Mouse (Mus musculus) CH12.LX (cell line): ENCODE results near the gene Nol10. TPM values are rescaled to one million over a fixed set of nuclear protein-coding genes. Genes with fewer than 3 reads are reported as not detected.

Experiments used
- DNase-seq: peaks from one replicate; pipeline ENCODE4 v3.0.0-alpha.2; 2013; ENCODE audit errors: extremely low read depth
- H3K27ac ChIP-seq: 2 replicates; pipeline ENCODE4 v1.5.1; 2012; ENCODE audit warnings: low read depth, mild to moderate bottlenecking, control low read depth, moderate library complexity; ENCODE audit not compliant: insufficient read depth
- H3K27me3 ChIP-seq: replicated peaks from 2 replicates; pipeline ENCODE3; 2012; ENCODE audit warnings: inconsistent platforms
- H3K36me3 ChIP-seq, 2 experiments: replicated peaks in 1 of 2; 2 replicates each; pipeline versions ENCODE3 to v1.6.1; 2012; ENCODE audit warnings: inconsistent platforms in 1 of 2, low read length in 1 of 2, mild to moderate bottlenecking in 1 of 2, mixed read lengths in 1 of 2, moderate library complexity in 1 of 2; ENCODE audit not compliant: control insufficient read depth in 1 of 2, insufficient read depth in 1 of 2
- H3K4me1 ChIP-seq, 2 experiments: 2 replicates each; pipeline ENCODE4 v1.6.1; 2012; ENCODE audit warnings: inconsistent platforms in 1 of 2, moderate library complexity in 1 of 2; ENCODE audit not compliant: insufficient read depth in 2 of 2, control insufficient read depth in 1 of 2
- H3K4me2 ChIP-seq: 2 replicates; pipeline ENCODE4 v1.6.1; 2012; ENCODE audit warnings: low read depth, mild to moderate bottlenecking, control low read depth; ENCODE audit not compliant: poor library complexity, insufficient read depth, severe bottlenecking
- H3K4me3 ChIP-seq, 3 experiments: fragments of 150-350 bp in 1 of 3; sonication (generic) in 1 of 3; replicated peaks in 1 of 3; 2 replicates each; pipeline versions ENCODE3 to v1.5.1; 2011 to 2012; ENCODE audit warnings: low read depth in 2 of 3, low read length in 2 of 3, mild to moderate bottlenecking in 2 of 3, moderate library complexity in 2 of 3, control low read depth in 1 of 3, improper control_type of control experiment in 1 of 3, inconsistent platforms in 1 of 3, mixed read lengths in 1 of 3; ENCODE audit not compliant: poor library complexity in 1 of 3
- H3K79me2 ChIP-seq: replicated peaks from 2 replicates; pipeline ENCODE4 v1.6.1; 2012; ENCODE audit warnings: mild to moderate bottlenecking, moderate library complexity; ENCODE audit not compliant: control insufficient read depth, poor library complexity, insufficient read depth, severe bottlenecking; ENCODE audit errors: extremely low read depth
- H3K9ac ChIP-seq: 2 replicates; pipeline ENCODE4 v1.6.1; 2012; ENCODE audit warnings: low read depth, mild to moderate bottlenecking, control low read depth, moderate library complexity; ENCODE audit not compliant: insufficient read depth
- H3K9me3 ChIP-seq: replicated peaks from 2 replicates; pipeline ENCODE3; 2012; ENCODE audit warnings: low read length, inconsistent platforms, mixed read lengths
- BHLHE40 ChIP-seq: IDR thresholded peaks from 2 replicates; pipeline ENCODE4 v1.6.1; 2011; ENCODE audit warnings: mild to moderate bottlenecking, low read depth, low read length, improper control_type of control experiment
- CTCF ChIP-seq, 2 experiments: IDR thresholded peaks in 1 of 2; conservative IDR thresholded peaks in 1 of 2; 2 replicates each; pipeline ENCODE4 v1.5.1; 2011 to 2012; ENCODE audit warnings: low read depth in 2 of 2, low read length in 2 of 2, improper control_type of control experiment in 1 of 2, inconsistent platforms in 1 of 2, mild to moderate bottlenecking in 1 of 2, moderate library complexity in 1 of 2
- E2F4 ChIP-seq: IDR thresholded peaks from 2 replicates; pipeline ENCODE4 v1.6.1; 2011; ENCODE audit warnings: low read depth, low read length, improper control_type of control experiment; ENCODE audit not compliant: insufficient replicate concordance
- ELF1 ChIP-seq: IDR thresholded peaks from 2 replicates; pipeline ENCODE4 v1.6.1; 2014; ENCODE audit warnings: low read depth, mild to moderate bottlenecking, inconsistent platforms, low read length, improper control_type of control experiment
- EP300 ChIP-seq: IDR thresholded peaks from 2 replicates; pipeline ENCODE4 v1.6.1; 2011; ENCODE audit warnings: low read length, improper control_type of control experiment
- HCFC1 ChIP-seq: IDR thresholded peaks from 2 replicates; pipeline ENCODE4 v1.6.1; 2012; ENCODE audit warnings: low read depth, mild to moderate bottlenecking, inconsistent platforms, low read length, improper control_type of control experiment
- IRF4 ChIP-seq: IDR thresholded peaks from 2 replicates; pipeline ENCODE4 v1.6.1; 2014; ENCODE audit warnings: low read depth, mild to moderate bottlenecking, inconsistent platforms, low read length, improper control_type of control experiment
- JUN ChIP-seq: IDR thresholded peaks from 2 replicates; pipeline ENCODE4 v1.6.1; 2011; ENCODE audit warnings: low read depth, mild to moderate bottlenecking, low read length, improper control_type of control experiment, moderate library complexity; ENCODE audit not compliant: insufficient read depth
- MAFK ChIP-seq: IDR thresholded peaks from 2 replicates; pipeline ENCODE4 v1.6.1; 2011; ENCODE audit warnings: low read length, improper control_type of control experiment; ENCODE audit not compliant: insufficient replicate concordance
- NELFE ChIP-seq: IDR thresholded peaks from 2 replicates; pipeline ENCODE4 v1.6.1; 2011; ENCODE audit warnings: low read depth, low read length, improper control_type of control experiment
- NRF1 ChIP-seq: IDR thresholded peaks from 2 replicates; pipeline ENCODE4 v1.6.1; 2014; ENCODE audit warnings: low read depth, mild to moderate bottlenecking, inconsistent platforms, low read length, improper control_type of control experiment, moderate library complexity
- PAX5 ChIP-seq: IDR thresholded peaks from 2 replicates; pipeline ENCODE4 v1.6.1; 2012; ENCODE audit warnings: low read length, inconsistent platforms, mixed read lengths
- POLR2A ChIP-seq: IDR thresholded peaks from 2 replicates; pipeline ENCODE4 v1.6.1; 2011; ENCODE audit warnings: low read depth, mild to moderate bottlenecking, improper control_type of control experiment, low read length
- RAD21 ChIP-seq: IDR thresholded peaks from 2 replicates; pipeline ENCODE4 v1.6.1; 2011; ENCODE audit warnings: low read depth, mild to moderate bottlenecking, low read length, improper control_type of control experiment, moderate library complexity
- TBP ChIP-seq: conservative IDR thresholded peaks from 2 replicates; pipeline ENCODE4 v1.6.1; 2011; ENCODE audit warnings: low read depth, low read length, improper control_type of control experiment
- ZNF384 ChIP-seq: IDR thresholded peaks from 2 replicates; pipeline ENCODE4 v1.6.1; 2012; ENCODE audit warnings: low read depth, low read length, improper control_type of control experiment, inconsistent platforms
- dilution Hi-C: fragments of 300-500 bp; cut with MboI; formaldehyde crosslinking; loops from 2 replicates; pipeline ENCODE4 v1.14.3; 2020; ENCODE audit warnings: low sequenced_read_pairs; ENCODE audit not compliant: extremely low pct_unique_long_range_greater_than_20kb, extremely low pct_ligation_motif_present
- in situ Hi-C: fragments of 300-500 bp; cut with MboI; formaldehyde crosslinking; loops from 3 replicates; pipeline ENCODE4 v1.14.3; 2019; ENCODE audit warnings: low sequenced_read_pairs, low pct_ligation_motif_present, low pct_unique_long_range_greater_than_20kb, mixed read lengths
- polyA plus RNA-seq: library from polyadenylated mRNA; unstranded; fragments of >175 nt; gene quantifications from 2 replicates; pipeline ENCODE4 v1.2.1, GENCODE M21; 2012; ENCODE audit warnings: low read depth; ENCODE audit not compliant: insufficient read length
- total RNA-seq, 2 experiments: library from RNA; depleted of rRNA; stranded (reverse); fragments of 300-350 nt in 1 of 2; fragments of >200 nt in 1 of 2; gene quantifications; 2 replicates each; pipeline ENCODE4 v1.2.3; 2012 to 2014

The Nol10 gene
- total and polyA plus RNA-seq, 3 experiments = 10.9 to 65.8 (median 14.5) TPM

DNA sequence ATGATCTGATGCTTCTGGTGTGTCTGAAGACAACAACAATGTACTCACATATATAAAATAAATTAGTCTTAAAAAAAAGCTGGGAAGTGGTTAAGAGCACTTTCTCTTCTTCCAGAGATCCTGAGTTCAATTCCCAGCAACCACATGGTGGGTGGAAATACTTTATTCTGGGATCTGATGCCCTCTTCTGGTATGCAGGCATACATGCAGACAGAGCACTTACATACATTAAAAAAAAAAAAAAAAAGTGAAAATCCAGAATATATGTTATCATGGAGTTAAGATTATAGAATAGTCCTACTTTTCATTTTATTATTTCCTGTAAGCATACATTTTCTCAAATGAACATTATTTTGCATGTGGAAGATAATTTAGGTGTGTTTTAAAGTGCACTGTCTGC, 1.8 kb downstream of the Nol10 start:
- H3K36me3 ChIP-seq = peaks cover 28 to 49% of the 10 kb centered on the region in 2 experiments

DNA sequence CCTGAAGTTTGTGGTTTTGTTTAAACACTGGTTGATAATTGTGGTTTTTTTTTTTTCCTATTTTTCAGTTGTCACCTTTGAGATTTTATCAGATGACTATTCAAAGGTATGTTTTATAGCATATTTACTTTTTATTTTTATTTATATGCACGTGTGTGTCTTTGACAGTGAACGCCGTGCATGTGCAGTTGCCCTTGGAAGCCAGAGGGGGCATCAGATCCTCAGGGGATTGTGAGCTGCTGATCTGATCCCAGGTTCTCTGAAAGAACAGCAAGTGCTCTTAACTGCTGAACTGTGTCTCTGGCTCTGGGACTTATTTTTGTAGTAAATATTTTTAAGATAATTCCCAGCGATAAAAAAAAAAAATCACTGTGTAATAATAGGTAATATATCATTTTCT, 8.6 kb downstream of the Nol10 start:
- Histone ChIP-seq H3K36me3 (peaks cover 62 to 97% of the 10 kb centered on the region in 2 experiments), H3K9ac (no peak overlapping the region), H3K4me1 (no peaks in the 10 kb centered on the region), H3K27me3 (no peaks in the 10 kb centered on the region), H3K79me2 (no peaks in the 10 kb centered on the region), H3K27ac (no peak overlapping the region), H3K4me2 (no peak overlapping the region), H3K4me3 (no peak overlapping the region), H3K9me3 (no peaks in the 10 kb centered on the region)
- TF ChIP-seq CTCF (conservative IDR thresholded peaks at IDR 0.05 in 1 of 2, IDR thresholded peaks at IDR 0.05 in 1 of 2; ENCODE audit: low read depth in 2 of 2, low read length in 2 of 2) (peak; percentile 21 to 44; a peak in 2 of 4 replicates), RAD21 (peak; percentile 5; the same call in 1 of the 2 replicates), BHLHE40 (no peak)
- in situ Hi-C loops = loop anchor here (25.0 kb wide), 1 partner anchor 305 kb away; no protein-coding TSS in a partner anchor
- no peak for DNase-seq
- dilution Hi-C loops = no loop called here

More for the DNA sequence above, 1.8 kb downstream of the Nol10 start:
- H3K27me3 ChIP-seq = no peaks in the 10 kb centered on the region
- peaks cover 6 to 26% of the 10 kb centered on the region in 2 experiments; a peak in 2 of 4 replicates for H3K4me1 ChIP-seq
- H3K9ac ChIP-seq = no peak overlapping the region
- H3K27ac ChIP-seq = no peak overlapping the region
- in situ Hi-C loops = loop anchor here (25.0 kb wide), 1 partner anchor 312 kb away; no protein-coding TSS in a partner anchor
- H3K4me3 ChIP-seq = no peak overlapping the region
- peaks cover 25% of the 10 kb centered on the region for H3K79me2 ChIP-seq
- DNase-seq = no peak
- no peak overlapping the region for H3K4me2 ChIP-seq
- no peaks in the 10 kb centered on the region for H3K9me3 ChIP-seq
- TF ChIP-seq HCFC1 (no peak), ELF1 (no peak), BHLHE40 (no peak), PAX5 (no peak), NRF1 (no peak), TBP (no peak), IRF4 (no peak), MAFK (no peak), ZNF384 (peak; percentile 86), CTCF (conservative IDR thresholded peaks at IDR 0.05 in 1 of 2, IDR thresholded peaks at IDR 0.05 in 1 of 2; ENCODE audit: low read depth in 2 of 2, low read length in 2 of 2) (peak in 1 of 2 experiments; percentile 33; a peak in 1 of 4 replicates), POLR2A (no peak), JUN (no peak), EP300 (no peak), NELFE (no peak), E2F4 (no peak)
- TF ChIP-seq, all 38 proteins: peak for 2
- dilution Hi-C loops = no loop called here
